In the genomic region with DNA sequence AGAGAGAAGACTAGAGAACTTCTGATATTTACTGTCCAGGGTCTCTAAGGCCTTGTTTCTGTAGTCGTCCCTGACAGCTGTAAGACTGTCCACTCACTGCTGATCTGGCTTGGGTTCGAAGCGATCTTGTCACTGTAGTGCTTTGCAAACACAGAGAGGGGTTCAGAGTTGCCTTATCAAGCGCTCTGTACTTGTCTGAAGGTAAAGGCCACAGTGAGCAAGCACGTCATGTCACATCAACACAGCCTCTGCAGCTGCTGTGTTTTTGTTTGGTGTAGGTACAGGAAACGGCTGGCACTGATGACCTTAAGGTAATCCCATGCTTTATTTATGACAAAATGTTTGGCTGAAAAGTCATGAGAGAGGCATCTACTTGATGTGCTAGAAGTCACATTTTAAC, we compare ENCODE assay signal across 12 mouse cellular contexts.
"Had no signal": no experiment of that assay in that cellular context is flagged by ENCODE, and none has a peak within 500 bp of the region (broad histone marks: within the 10 kb centered on the region; RNA-seq: fewer than 3 reads in every experiment).

No protein-coding gene starts in this region.

- ATAC-seq: lung, postnatal 0 days had no signal

- H3K36me3 ChIP-seq: kidney, embryonic 15.5 days; limb, embryonic 15.5 days; stomach, embryonic 15.5 days had no signal

- H3K27me3 ChIP-seq: kidney, embryonic 15.5 days; limb, embryonic 15.5 days; stomach, embryonic 15.5 days had no signal

- H3K4me2 ChIP-seq: kidney, embryonic 15.5 days; limb, embryonic 15.5 days; stomach, embryonic 15.5 days had no signal

- H3K27ac ChIP-seq: kidney, embryonic 15.5 days; limb, embryonic 15.5 days; stomach, embryonic 15.5 days had no signal

- H3K9ac ChIP-seq: kidney, embryonic 15.5 days; limb, embryonic 15.5 days; stomach, embryonic 15.5 days had no signal

- H3K4me3 ChIP-seq: kidney, embryonic 15.5 days; limb, embryonic 15.5 days; stomach, embryonic 15.5 days had no signal

- H3K9me3 ChIP-seq: kidney, embryonic 15.5 days; limb, embryonic 15.5 days; stomach, embryonic 15.5 days had no signal

- DNase-seq: kidney, adult 2 months; kidney, postnatal 14 days; layer of hippocampus, postnatal 36 days; lung, adult 2 months; lung, postnatal 36 days; right cerebral cortex, postnatal 14 days; thymus, adult 2 months; thymus, postnatal 25 days had no signal
